Mouse (Mus musculus): ENCODE measurements around the gene Zfyve28. TPM values are rescaled to one million over a fixed set of nuclear protein-coding genes. Genes with fewer than 3 reads are reported as not detected.

Gene Zfyve28
- polyA plus RNA-seq, 1 experiment from 2014 or later: 5.2 TPM

- H3K9me3 ChIP-seq: no peaks in the 10 kb centered on the region
- no peaks in the 10 kb centered on the region for H3K27me3 ChIP-seq (replicated peaks)
- H3K4me3 ChIP-seq: no peak overlapping the region
- no peaks in the 10 kb centered on the region; the same call in 1 of the 2 replicates for H3K36me3 ChIP-seq
- no peaks in the 10 kb centered on the region for H3K4me1 ChIP-seq
- H3K27ac ChIP-seq: no peak overlapping the region
- no peak for ATAC-seq (ENCODE audit: low FRiP score, low read depth)
- H3K4me2 ChIP-seq (replicated peaks): no peak overlapping the region
- WGBS: 92% methylated on average over 12 of the region's 12 CpGs
- no peak overlapping the region for H3K9ac ChIP-seq
Observed at GRCm38 (mm10) chr5:34195786-34196185, 92.5 kb downstream of the Zfyve28 start.

DNA sequence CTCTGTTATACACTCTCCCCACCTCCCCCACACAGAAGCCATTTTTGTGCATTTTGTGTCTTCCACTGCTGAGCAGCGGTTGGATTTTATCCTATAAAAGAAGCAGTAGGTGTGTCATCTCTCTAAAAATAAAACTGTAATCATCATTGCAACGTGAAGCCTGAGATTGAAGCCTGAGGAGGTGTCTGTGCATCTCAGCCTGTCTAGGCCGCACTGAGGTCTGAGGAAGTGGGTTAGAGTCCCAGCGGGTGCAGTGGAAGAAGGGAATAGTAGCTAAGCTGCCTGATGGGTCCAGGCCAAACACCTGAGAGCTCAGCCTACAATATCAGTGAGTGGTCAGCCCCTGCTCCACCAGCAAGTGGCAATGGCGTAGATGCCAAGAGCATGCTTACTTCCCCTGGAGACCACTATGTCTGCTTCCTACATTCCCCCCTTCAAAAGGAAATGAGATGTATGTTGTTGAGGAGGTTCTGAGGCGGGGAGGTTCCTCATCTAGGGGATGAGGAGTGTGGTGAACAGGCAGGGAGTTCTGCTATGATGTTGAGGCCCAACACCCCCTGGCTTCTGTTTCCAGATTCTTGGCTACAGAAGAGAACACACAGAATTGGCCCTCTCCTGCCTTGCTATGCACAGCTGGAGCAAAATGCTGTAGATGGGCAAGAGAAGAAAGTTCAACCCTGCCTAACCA lies 93.1 kb downstream of the Zfyve28 start:
- Histone ChIP-seq H3K27me3 (replicated peaks) (no peaks in the 10 kb centered on the region), H3K4me2 (replicated peaks) (no peak overlapping the region), H3K9me3 (no peaks in the 10 kb centered on the region), H3K27ac (no peak overlapping the region), H3K4me3 (no peak overlapping the region), H3K36me3 (no peaks in the 10 kb centered on the region; the same call in 1 of the 2 replicates), H3K9ac (no peak overlapping the region), H3K4me1 (no peaks in the 10 kb centered on the region)
- 84% methylated on average over 6 of the region's 6 CpGs for WGBS
- ATAC-seq (ENCODE audit: low FRiP score, low read depth): no peak

DNA sequence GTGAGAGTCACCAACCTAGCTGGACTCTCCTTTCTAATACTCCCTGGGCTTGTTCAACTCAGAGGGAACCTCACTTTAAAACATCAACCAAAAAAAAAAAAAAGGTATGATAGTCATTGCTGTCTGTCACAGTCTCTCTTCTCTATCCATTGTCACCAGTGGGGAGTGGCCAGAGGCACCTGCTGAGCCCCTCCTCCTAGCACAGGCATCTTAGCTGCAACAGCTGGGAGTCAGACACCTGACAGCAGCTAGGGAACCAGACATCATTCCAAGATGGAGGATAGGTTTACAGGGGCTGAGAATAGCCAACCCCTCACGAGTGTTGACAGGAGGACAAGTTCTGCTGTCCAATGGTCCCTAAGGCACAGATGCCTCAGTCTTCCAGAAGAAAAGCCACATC lies 93.8 kb downstream of the Zfyve28 start:
- H3K9ac ChIP-seq: no peak overlapping the region
- no peaks in the 10 kb centered on the region for H3K27me3 ChIP-seq (replicated peaks)
- H3K36me3 ChIP-seq: no peaks in the 10 kb centered on the region; the same call in 1 of the 2 replicates
- H3K4me1 ChIP-seq: no peaks in the 10 kb centered on the region
- 67% methylated on average over 1 of the region's 1 CpGs for WGBS
- no peak overlapping the region for H3K4me3 ChIP-seq
- no peaks in the 10 kb centered on the region for H3K9me3 ChIP-seq
- H3K27ac ChIP-seq: no peak overlapping the region
- ATAC-seq (ENCODE audit: low FRiP score, low read depth): no peak
- no peak overlapping the region for H3K4me2 ChIP-seq (replicated peaks)

- H3K27me3 ChIP-seq (replicated peaks): no peaks in the 10 kb centered on the region
- H3K4me3 ChIP-seq: no peak overlapping the region
- no peaks in the 10 kb centered on the region for H3K9me3 ChIP-seq
- 72% methylated on average over 4 of the region's 4 CpGs for WGBS
- no peak overlapping the region for H3K27ac ChIP-seq
- H3K9ac ChIP-seq: no peak overlapping the region
- H3K36me3 ChIP-seq: no peaks in the 10 kb centered on the region
- H3K4me2 ChIP-seq (replicated peaks): no peak overlapping the region
- no peak for ATAC-seq (ENCODE audit: low FRiP score, low read depth)
- 0 out of 2 replicates have a peak, but pooled peaks cover 6% of the 10 kb centered on the region for H3K4me1 ChIP-seq
Observed at GRCm38 (mm10) chr5:34191843-34192242, 96.4 kb downstream of the Zfyve28 start.

GRCm38 (mm10) chr5:34191021-34191420 lies 97.2 kb downstream of the Zfyve28 start:
- H3K4me1 ChIP-seq: peaks cover 14% of the 10 kb centered on the region
- no peaks in the 10 kb centered on the region for H3K36me3 ChIP-seq
- no peak for ATAC-seq (ENCODE audit: low FRiP score, low read depth)
- no peaks in the 10 kb centered on the region for H3K27me3 ChIP-seq (replicated peaks)
- no peaks in the 10 kb centered on the region for H3K9me3 ChIP-seq
- H3K4me3 ChIP-seq: no peak overlapping the region
- H3K9ac ChIP-seq: no peak overlapping the region
- H3K4me2 ChIP-seq (replicated peaks): no peak overlapping the region
- WGBS: 47% methylated on average over 4 of the region's 4 CpGs
- H3K27ac ChIP-seq: no peak overlapping the region

DNA sequence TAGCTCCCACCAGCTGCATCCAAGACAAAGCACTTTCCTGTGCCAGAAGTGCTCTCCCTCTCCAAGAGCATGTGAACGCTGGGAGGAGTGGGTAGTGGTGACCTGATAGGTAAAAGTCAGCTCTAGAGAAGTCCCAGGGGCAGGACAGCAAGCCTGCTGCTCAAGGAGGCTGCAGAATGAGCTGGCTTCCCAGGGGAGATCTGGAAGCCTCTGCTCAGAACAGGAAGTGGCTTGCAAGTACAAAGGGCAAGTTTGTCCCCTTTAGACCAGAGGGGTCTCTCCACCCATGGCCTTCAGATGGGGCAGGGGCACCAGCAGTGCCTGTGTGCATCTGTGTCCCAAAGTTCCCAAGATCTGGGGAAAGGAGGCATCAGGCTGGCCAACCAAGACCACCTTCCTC lies 98.7 kb downstream of the Zfyve28 start:
- Histone ChIP-seq H3K4me1 (peaks cover 29% of the 10 kb centered on the region), H3K9me3 (no peaks in the 10 kb centered on the region), H3K36me3 (no peaks in the 10 kb centered on the region), H3K4me3 (no peak overlapping the region), H3K27me3 (replicated peaks) (no peaks in the 10 kb centered on the region), H3K9ac (no peak overlapping the region), H3K4me2 (replicated peaks) (no peak overlapping the region), H3K27ac (no peak overlapping the region)
- no peak for ATAC-seq (ENCODE audit: low FRiP score, low read depth)
- 35% methylated on average over 1 of the region's 1 CpGs for WGBS

GRCm38 (mm10) chr5:34188856-34189255 lies 99.4 kb downstream of the Zfyve28 start:
- WGBS: 70% methylated on average over 2 of the region's 2 CpGs
- Histone ChIP-seq H3K4me1 (peaks cover 31% of the 10 kb centered on the region), H3K9ac (no peak overlapping the region), H3K27ac (no peak overlapping the region), H3K36me3 (no peaks in the 10 kb centered on the region), H3K4me2 (replicated peaks) (peak overlapping the region; percentile 87), H3K9me3 (no peaks in the 10 kb centered on the region), H3K4me3 (no peak overlapping the region), H3K27me3 (replicated peaks) (no peaks in the 10 kb centered on the region)
- ATAC-seq (ENCODE audit: low FRiP score, low read depth): no peak

GRCm38 (mm10) chr5:34187601-34188316 lies 100.5 kb downstream of the Zfyve28 start, which contains the start of gene Mxd4:
Gene Mxd4 (minus strand): TSS chr5:34187720.
- under 1% methylated on average over 60 of the region's 60 CpGs for WGBS
- peak within 1 kb of the TSS; percentile 82 for H3K27ac ChIP-seq

DNA sequence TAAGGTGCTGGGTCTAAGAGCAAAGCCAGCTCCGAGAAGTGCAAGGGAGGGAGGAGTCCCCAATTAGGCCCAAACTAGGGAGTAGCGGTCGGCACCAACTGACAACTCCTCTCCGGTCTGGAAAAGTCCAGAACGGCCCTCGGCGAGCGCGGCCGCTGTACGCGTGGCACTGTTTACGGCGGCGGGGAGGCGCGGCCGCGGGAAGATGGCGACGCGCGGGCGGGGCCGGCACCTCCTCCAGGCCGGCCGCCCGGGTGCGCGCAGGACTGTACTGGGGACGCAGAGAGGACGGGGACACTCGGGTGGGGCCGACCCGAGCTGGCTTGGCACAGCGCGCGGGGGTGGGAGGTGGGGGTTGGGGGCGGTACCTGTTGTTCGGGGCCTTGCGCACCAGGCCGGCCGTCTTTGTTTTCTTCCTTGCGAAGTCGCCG lies 101.3 kb downstream of the Zfyve28 start:
- Histone ChIP-seq H3K4me3 (peak overlapping the region; percentile 94), H3K4me2 (replicated peaks) (peak overlapping the region; percentile 87), H3K4me1 (peaks cover 35% of the 10 kb centered on the region), H3K36me3 (peaks cover 11% of the 10 kb centered on the region), H3K9ac (peak overlapping the region; percentile 82), H3K27me3 (replicated peaks) (no peaks in the 10 kb centered on the region), H3K9me3 (no peaks in the 10 kb centered on the region), H3K27ac (peak overlapping the region; percentile 82)
- ATAC-seq (ENCODE audit: low FRiP score, low read depth): peak; percentile 41
- under 1% methylated on average over 45 of the region's 46 CpGs for WGBS

More at GRCm38 (mm10) chr5:34187601-34188316, 100.5 kb downstream of the Zfyve28 start, which contains the start of gene Mxd4:
- peak; percentile 99 for ATAC-seq (ENCODE audit: low FRiP score, low read depth)
- H3K4me3 ChIP-seq: peak within 1 kb of the TSS; percentile 94
- H3K4me1 ChIP-seq: peaks cover 35% of the 10 kb centered on the region
- peaks cover 4% of the 10 kb centered on the region; the same call in 1 of the 2 replicates for H3K36me3 ChIP-seq
- H3K27me3 ChIP-seq (replicated peaks): no peaks in the 10 kb centered on the region
- H3K9ac ChIP-seq: peak within 1 kb of the TSS; percentile 82
- H3K4me2 ChIP-seq (replicated peaks): peak within 1 kb of the TSS; percentile 87
- H3K9me3 ChIP-seq: no peaks in the 10 kb centered on the region

GRCm38 (mm10) chr5:34186391-34186790 lies 101.9 kb downstream of the Zfyve28 start:
- Histone ChIP-seq H3K27ac (no peak overlapping the region), H3K36me3 (peaks cover 14% of the 10 kb centered on the region), H3K4me1 (peaks cover 35% of the 10 kb centered on the region), H3K9ac (peak overlapping the region; percentile 82), H3K9me3 (no peaks in the 10 kb centered on the region), H3K4me3 (peak overlapping the region; percentile 94), H3K4me2 (replicated peaks) (peak overlapping the region; percentile 87), H3K27me3 (replicated peaks) (no peaks in the 10 kb centered on the region)
- ATAC-seq (ENCODE audit: low FRiP score, low read depth): no peak
- 74% methylated on average over 2 of the region's 2 CpGs for WGBS

DNA sequence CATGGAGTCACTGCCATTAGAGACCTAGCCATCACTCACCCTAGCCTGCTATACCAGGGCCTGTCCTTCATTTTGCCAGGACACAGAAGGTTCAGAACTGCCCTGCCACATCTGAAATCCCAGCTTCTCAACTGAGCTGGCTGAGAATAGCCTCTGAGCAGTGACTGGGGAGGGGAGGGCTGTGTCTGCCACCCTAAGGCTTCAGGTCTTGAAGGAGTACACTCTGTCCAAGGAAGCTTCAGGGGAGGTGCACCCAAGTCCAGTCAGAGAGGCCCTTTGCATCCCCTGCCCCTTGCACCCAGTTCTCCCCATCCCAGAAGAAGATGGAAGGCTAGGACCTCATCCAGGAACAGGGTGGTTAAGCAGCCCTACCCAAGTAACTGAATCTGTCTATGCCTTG lies 102.5 kb downstream of the Zfyve28 start:
- H3K4me3 ChIP-seq: peak overlapping the region; percentile 94
- H3K4me1 ChIP-seq: peaks cover 35% of the 10 kb centered on the region
- H3K36me3 ChIP-seq: peaks cover 14% of the 10 kb centered on the region
- no peak for ATAC-seq (ENCODE audit: low FRiP score, low read depth)
- H3K9ac ChIP-seq: peak overlapping the region; percentile 82
- peak overlapping the region; percentile 87 for H3K4me2 ChIP-seq (replicated peaks)
- H3K27me3 ChIP-seq (replicated peaks): no peaks in the 10 kb centered on the region
- H3K9me3 ChIP-seq: no peaks in the 10 kb centered on the region
- no peak overlapping the region for H3K27ac ChIP-seq

GRCm38 (mm10) chr5:34185051-34185580 lies 103.1 kb downstream of the Zfyve28 start:
- H3K4me2 ChIP-seq (replicated peaks): peak overlapping the region; percentile 87
- H3K9ac ChIP-seq: 0 out of 2 replicates have a peak overlapping the region, but pooled peaks have one; percentile 0
- WGBS: 97% methylated on average over 1 of the region's 1 CpGs

More at GRCm38 (mm10) chr5:34185051-34185580, 103.1 kb downstream of the Zfyve28 start:
- Histone ChIP-seq H3K27ac (no peak overlapping the region), H3K4me3 (no peak overlapping the region), H3K9me3 (no peaks in the 10 kb centered on the region), H3K27me3 (replicated peaks) (no peaks in the 10 kb centered on the region), H3K4me1 (peaks cover 35% of the 10 kb centered on the region), H3K36me3 (peaks cover 19% of the 10 kb centered on the region)
- no peak for ATAC-seq (ENCODE audit: low FRiP score, low read depth)
